Mouse (Mus musculus) thymus, postnatal 36 days (tissue): ENCODE measurements at regions not wholly inside any gene's neighbourhood (a gene's known extent, or its start where the extent isn't known, plus 50 kb on each side); places are given as distances from the start of the nearest gene placed in this dataset.

Experiments
- DNase-seq, 2 experiments: peaks; one replicate each; pipeline ENCODE4 v3.0.0; 2022; ENCODE audit warnings: mixed read lengths in 2 of 2

- DNase-seq: no peak
Observed at GRCm38 (mm10) chr1:186572651-186573050, 133.1 kb downstream of the Tgfb2 start.

- no peak for DNase-seq
Observed at GRCm38 (mm10) chr1:186572092-186572491, 133.7 kb downstream of the Tgfb2 start.

- no peak for DNase-seq
Observed at GRCm38 (mm10) chr1:186568496-186568895, 137.3 kb downstream of the Tgfb2 start.

- DNase-seq: no peak
Observed at GRCm38 (mm10) chr1:186568076-186568475, 137.7 kb downstream of the Tgfb2 start.

- no peak for DNase-seq
Observed at GRCm38 (mm10) chr1:186567136-186567826, 138.5 kb downstream of the Tgfb2 start.

GRCm38 (mm10) chr1:186562027-186562426, 143.8 kb downstream of the Tgfb2 start:
- DNase-seq: no peak

GRCm38 (mm10) chr1:186555441-186555975, 150.3 kb downstream of the Tgfb2 start:
- DNase-seq: no peak

- no peak for DNase-seq
Observed at GRCm38 (mm10) chr1:186554520-186555010, 151.2 kb downstream of the Tgfb2 start.

GRCm38 (mm10) chr1:186552689-186553088, 153.1 kb downstream of the Tgfb2 start:
- no peak for DNase-seq

- no peak for DNase-seq
Observed at GRCm38 (mm10) chr1:186550265-186550885, 155.4 kb downstream of the Tgfb2 start.

- no peak for DNase-seq
Observed at GRCm38 (mm10) chr1:186549207-186549606, 156.6 kb downstream of the Tgfb2 start.

GRCm38 (mm10) chr1:186546386-186547185, 159.2 kb downstream of the Tgfb2 start:
- no peak for DNase-seq

GRCm38 (mm10) chr1:186540070-186540469, 165.7 kb downstream of the Tgfb2 start:
- DNase-seq: no peak

GRCm38 (mm10) chr1:186538233-186538632, 167.6 kb downstream of the Tgfb2 start:
- DNase-seq: no peak

- no peak for DNase-seq
Observed at GRCm38 (mm10) chr1:186515976-186516375, 189.8 kb downstream of the Tgfb2 start.

- DNase-seq: no peak
Observed at GRCm38 (mm10) chr1:186515071-186515470, 190.7 kb downstream of the Tgfb2 start.

- no peak for DNase-seq
Observed at GRCm38 (mm10) chr1:186513861-186514260, 191.9 kb downstream of the Tgfb2 start.

- DNase-seq: no peak
Observed at GRCm38 (mm10) chr1:186510531-186510930, 195.3 kb downstream of the Tgfb2 start.

- DNase-seq: no peak
Observed at GRCm38 (mm10) chr1:186508358-186508757, 197.4 kb downstream of the Tgfb2 start.

GRCm38 (mm10) chr1:186507956-186508355, 197.8 kb downstream of the Tgfb2 start:
- DNase-seq: no peak

- no peak for DNase-seq
Observed at GRCm38 (mm10) chr1:186506517-186506916, 199.3 kb downstream of the Tgfb2 start.

- no peak for DNase-seq
Observed at GRCm38 (mm10) chr1:186505912-186506311, 199.9 kb downstream of the Tgfb2 start.

- no peak for DNase-seq
Observed at GRCm38 (mm10) chr1:186505051-186505711, 200.6 kb downstream of the Tgfb2 start.
